Comparison of ENCODE assay signal across 15 mouse cellular contexts in the genomic region with DNA sequence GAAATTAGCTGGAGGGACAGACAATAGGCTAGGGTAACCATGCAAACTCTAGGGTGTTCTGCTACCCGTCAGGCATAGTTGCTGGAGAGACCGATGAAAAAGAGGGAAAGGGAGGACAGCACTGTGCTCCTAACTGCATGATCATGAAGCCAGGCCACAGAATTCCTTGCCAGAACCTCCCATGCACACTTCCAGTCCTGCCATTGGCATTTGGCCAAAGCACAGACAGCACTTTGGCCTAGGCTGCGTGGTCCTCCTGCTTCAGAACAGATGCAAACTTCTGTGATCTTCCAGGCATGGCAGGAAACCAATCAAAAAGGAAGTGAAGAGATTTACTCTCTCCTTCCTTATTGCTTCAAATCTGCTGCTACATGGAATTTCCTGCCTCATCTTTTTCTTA. TPM values are rescaled to one million over a fixed set of nuclear protein-coding genes. Genes with fewer than 3 reads are reported as not detected.
A peak's percentile ranks its signal among the peaks of the same experiment; 100 is the strongest.
DNase-seq lines count a peak whose midpoint lies in the region; ATAC-seq and TF ChIP-seq lines count a peak whose summit lies in the region.
"Had no signal": no experiment of that assay in that cellular context is flagged by ENCODE, and none has a peak within 500 bp of the region (broad histone marks: within the 10 kb centered on the region; RNA-seq: fewer than 3 reads in every experiment).

No protein-coding gene starts in this region.

- H3K27ac ChIP-seq in forebrain, embryonic 14.5 days (ENCODE audit: low read depth, low read length): no peak overlapping the region
- no peak overlapping the region for H3K27ac ChIP-seq in forebrain, embryonic 11.5 days (ENCODE audit: low read depth, low read length)
- H3K27ac ChIP-seq in lung, embryonic 16.5 days (ENCODE audit: low read length): no peak overlapping the region
- H3K27ac ChIP-seq in heart, embryonic 14.5 days (replicated peaks in 1 of 2; ENCODE audit: control insufficient read depth in 1 of 2, insufficient read depth in 1 of 2, low read depth in 2 of 2, low read length in 2 of 2): no peak overlapping the region
- H3K27ac ChIP-seq: neural tube, embryonic 13.5 days had no signal

- ATAC-seq in forebrain, embryonic 14.5 days: no peak
- no peak for ATAC-seq in forebrain, embryonic 11.5 days (replicated peaks; ENCODE audit: low FRiP score)
- ATAC-seq in lung, embryonic 16.5 days (ENCODE audit: low read depth): peak; percentile 38; the same call in 1 of the 2 replicates
- ATAC-seq in heart, embryonic 14.5 days (ENCODE audit: insufficient number of reproducible peaks, insufficient read depth, low FRiP score, low read depth): peak; percentile 31; the same call in 1 of the 2 replicates

- peak; percentile 3 for DNase-seq in forebrain, embryonic 14.5 days (ENCODE audit: low spot score)
- no peak for DNase-seq in forebrain, embryonic 11.5 days (ENCODE audit: low spot score)
- no peak for DNase-seq in lung, adult 2 months
- DNase-seq in lung, postnatal 14 days: peak; percentile 1
- DNase-seq in frontal cortex, postnatal 10 days (ENCODE audit: low spot score in 2 of 2): no peak
- no peak for DNase-seq in layer of hippocampus, postnatal 25 days (ENCODE audit: extremely low spot score in 1 of 2, low spot score in 1 of 2)
- DNase-seq: adrenal gland, postnatal 14 days; B cell, adult 2 months; cerebellum, adult 8-10 months; gastrocnemius, postnatal 36 days had no signal

- no peaks in the 10 kb centered on the region for H3K36me3 ChIP-seq in forebrain, embryonic 14.5 days (ENCODE audit: control insufficient read depth, insufficient read depth, low read length)
- no peaks in the 10 kb centered on the region for H3K36me3 ChIP-seq in forebrain, embryonic 11.5 days (ENCODE audit: control insufficient read depth, insufficient read depth, low read length)
- no peaks in the 10 kb centered on the region for H3K36me3 ChIP-seq in lung, embryonic 16.5 days (ENCODE audit: control insufficient read depth, insufficient read depth, low read length)
- H3K36me3 ChIP-seq in heart, embryonic 14.5 days (ENCODE audit: control insufficient read depth, insufficient read depth, low read length): no peaks in the 10 kb centered on the region
- H3K36me3 ChIP-seq: neural tube, embryonic 13.5 days had no signal

- H3K4me2 ChIP-seq in forebrain, embryonic 14.5 days (ENCODE audit: low read length): no peak overlapping the region
- H3K4me2 ChIP-seq in forebrain, embryonic 11.5 days (ENCODE audit: low read depth, low read length, severe bottlenecking): no peak overlapping the region
- H3K4me2 ChIP-seq in lung, embryonic 16.5 days (ENCODE audit: low read depth, low read length): no peak overlapping the region
- no peak overlapping the region for H3K4me2 ChIP-seq in heart, embryonic 14.5 days (ENCODE audit: low read length)
- H3K4me2 ChIP-seq: neural tube, embryonic 13.5 days had no signal

- no peaks in the 10 kb centered on the region for H3K27me3 ChIP-seq in forebrain, embryonic 14.5 days (replicated peaks; ENCODE audit: control insufficient read depth, insufficient read depth, low read length)
- H3K27me3 ChIP-seq in forebrain, embryonic 11.5 days (ENCODE audit: control insufficient read depth, insufficient read depth, low read length): no peaks in the 10 kb centered on the region
- no peaks in the 10 kb centered on the region for H3K27me3 ChIP-seq in lung, embryonic 16.5 days (ENCODE audit: control insufficient read depth, insufficient read depth, low read depth, low read length)
- H3K27me3 ChIP-seq in heart, embryonic 14.5 days (ENCODE audit: control insufficient read depth, insufficient read depth, low read length): no peaks in the 10 kb centered on the region
- H3K27me3 ChIP-seq: neural tube, embryonic 13.5 days had no signal

- no peak overlapping the region for H3K9ac ChIP-seq in forebrain, embryonic 14.5 days (ENCODE audit: low read length)
- H3K9ac ChIP-seq in forebrain, embryonic 11.5 days (ENCODE audit: low read length): no peak overlapping the region
- no peak overlapping the region for H3K9ac ChIP-seq in lung, embryonic 16.5 days (ENCODE audit: low read length)
- H3K9ac ChIP-seq in heart, embryonic 14.5 days (ENCODE audit: low read length): no peak overlapping the region
- H3K9ac ChIP-seq: neural tube, embryonic 13.5 days had no signal

- no peak overlapping the region for H3K4me3 ChIP-seq in forebrain, embryonic 14.5 days (ENCODE audit: low read depth, low read length)
- no peak overlapping the region for H3K4me3 ChIP-seq in forebrain, embryonic 11.5 days (ENCODE audit: low read depth, low read length)
- H3K4me3 ChIP-seq in lung, embryonic 16.5 days (ENCODE audit: low read length): no peak overlapping the region
- no peak overlapping the region for H3K4me3 ChIP-seq in lung, adult 2 months (replicated peaks; ENCODE audit: extremely low read depth, low read depth, low read length)
- H3K4me3 ChIP-seq in heart, embryonic 14.5 days (ENCODE audit: control insufficient read depth in 1 of 2, insufficient read depth in 1 of 2, low read depth in 1 of 2, low read length in 2 of 2): no peak overlapping the region
- H3K4me3 ChIP-seq: neural tube, embryonic 13.5 days had no signal

- TF ChIP-seq CTCF in lung, adult 2 months (IDR thresholded peaks at IDR 0.05; ENCODE audit: insufficient read depth, low read length): no peak

- no peaks in the 10 kb centered on the region for H3K4me1 ChIP-seq in forebrain, embryonic 14.5 days (ENCODE audit: control insufficient read depth, insufficient read depth, low read length)
- H3K4me1 ChIP-seq in forebrain, embryonic 11.5 days (replicated peaks; ENCODE audit: control insufficient read depth, insufficient read depth, low read length): no peaks in the 10 kb centered on the region
- no peaks in the 10 kb centered on the region for H3K4me1 ChIP-seq in lung, embryonic 16.5 days (replicated peaks; ENCODE audit: control insufficient read depth, insufficient read depth, low read length)
- no peaks in the 10 kb centered on the region for H3K4me1 ChIP-seq in lung, adult 2 months (ENCODE audit: control insufficient read depth, insufficient read depth, low read length)
- H3K4me1 ChIP-seq in heart, embryonic 14.5 days (ENCODE audit: control insufficient read depth in 2 of 2, insufficient read depth in 2 of 2, low read length in 2 of 2): peaks cover 0 to 3% of the 10 kb centered on the region in 2 experiments; a peak in 1 of 4 replicates
- H3K4me1 ChIP-seq: neural tube, embryonic 13.5 days had no signal

- no peaks in the 10 kb centered on the region for H3K9me3 ChIP-seq in forebrain, embryonic 14.5 days (replicated peaks; ENCODE audit: control insufficient read depth, low read length)
- no peaks in the 10 kb centered on the region for H3K9me3 ChIP-seq in forebrain, embryonic 11.5 days (ENCODE audit: control insufficient read depth, low read length)
- H3K9me3 ChIP-seq in lung, embryonic 16.5 days (ENCODE audit: control insufficient read depth, low read length): no peaks in the 10 kb centered on the region
- no peaks in the 10 kb centered on the region for H3K9me3 ChIP-seq in heart, embryonic 14.5 days (ENCODE audit: control insufficient read depth, low read length)
- H3K9me3 ChIP-seq: neural tube, embryonic 13.5 days had no signal

- 70% methylated on average over 3 of the region's 3 CpGs for WGBS in forebrain, embryonic 14.5 days
- 84% methylated on average over 3 of the region's 3 CpGs for WGBS in forebrain, embryonic 11.5 days
- 36% methylated on average over 3 of the region's 3 CpGs for WGBS in lung, embryonic 16.5 days
- 40% methylated on average over 3 of the region's 3 CpGs for WGBS in lung, adult 2 months
- 35% methylated on average over 3 of the region's 3 CpGs for WGBS in heart, embryonic 14.5 days

- TF ChIP-seq POLR2A in lung, adult 2 months (IDR thresholded peaks at IDR 0.05; ENCODE audit: borderline replicate concordance, extremely low read depth, low read depth, low read length): no peak

RNA-seq across cellular contexts. Expression of a gene that starts 2.0 kb away (rescaled TPM):
- polyA plus RNA-seq in forebrain, embryonic 14.5 days (2014; fragmentation: Nextera tagmentation; extraction: Ambion mirVana): not detected in 2 replicates
- polyA plus RNA-seq in forebrain, embryonic 11.5 days (2014; fragmentation: Nextera tagmentation; extraction: Ambion mirVana): not detected in 2 replicates
- not detected in 2 replicates for polyA plus RNA-seq in lung, embryonic 16.5 days (2015; fragmentation: Nextera tagmentation; extraction: Ambion mirVana)
- polyA plus RNA-seq in lung, adult 2 months (2012; rRNA removed): not detected in 2 replicates
- polyA plus RNA-seq in heart, embryonic 14.5 days (2014; fragmentation: Nextera tagmentation; extraction: Ambion mirVana): not detected in 2 replicates
- not detected for total RNA-seq in layer of hippocampus, postnatal 25 days (2021)
- total RNA-seq: adrenal gland, postnatal 14 days; gastrocnemius, postnatal 36 days; left cerebral cortex, postnatal 10 days; megakaryocyte-erythroid progenitor cell, adult 5-6 weeks had no signal
- polyA plus RNA-seq: neural tube, embryonic 13.5 days had no signal

RNA-seq across cellular contexts. Expression of a gene that starts 2.2 kb away (rescaled TPM):
- polyA plus RNA-seq in forebrain, embryonic 14.5 days (2014; fragmentation: Nextera tagmentation; extraction: Ambion mirVana): not detected in 2 replicates
- not detected in 2 replicates for polyA plus RNA-seq in forebrain, embryonic 11.5 days (2014; fragmentation: Nextera tagmentation; extraction: Ambion mirVana)
- not detected in 2 replicates for polyA plus RNA-seq in lung, embryonic 16.5 days (2015; fragmentation: Nextera tagmentation; extraction: Ambion mirVana)
- not detected in 2 replicates for polyA plus RNA-seq in lung, adult 2 months (2012; rRNA removed)
- not detected in 2 replicates for polyA plus RNA-seq in heart, embryonic 14.5 days (2014; fragmentation: Nextera tagmentation; extraction: Ambion mirVana)
- not detected for total RNA-seq in layer of hippocampus, postnatal 25 days (2021)
- total RNA-seq: adrenal gland, postnatal 14 days; gastrocnemius, postnatal 36 days; left cerebral cortex, postnatal 10 days; megakaryocyte-erythroid progenitor cell, adult 5-6 weeks had no signal
- polyA plus RNA-seq: neural tube, embryonic 13.5 days had no signal

RNA-seq across cellular contexts. Expression of a gene that starts 21.8 kb away (rescaled TPM):
- polyA plus RNA-seq in forebrain, embryonic 14.5 days (2014; fragmentation: Nextera tagmentation; extraction: Ambion mirVana): not detected in 2 replicates
- not detected in 2 replicates for polyA plus RNA-seq in forebrain, embryonic 11.5 days (2014; fragmentation: Nextera tagmentation; extraction: Ambion mirVana)
- polyA plus RNA-seq in lung, embryonic 16.5 days (2015; fragmentation: Nextera tagmentation; extraction: Ambion mirVana): not detected in 2 replicates
- polyA plus RNA-seq in lung, adult 2 months (2012; rRNA removed): not detected in 2 replicates
- polyA plus RNA-seq in heart, embryonic 14.5 days (2014; fragmentation: Nextera tagmentation; extraction: Ambion mirVana): not detected in 2 replicates
- not detected for total RNA-seq in layer of hippocampus, postnatal 25 days (2021)
- total RNA-seq: adrenal gland, postnatal 14 days; gastrocnemius, postnatal 36 days; left cerebral cortex, postnatal 10 days; megakaryocyte-erythroid progenitor cell, adult 5-6 weeks had no signal
- polyA plus RNA-seq: neural tube, embryonic 13.5 days had no signal

RNA-seq across cellular contexts. Expression of a gene that starts 37.1 kb away (rescaled TPM):
- not detected in 2 replicates for polyA plus RNA-seq in forebrain, embryonic 14.5 days (2014; fragmentation: Nextera tagmentation; extraction: Ambion mirVana)
- polyA plus RNA-seq in forebrain, embryonic 11.5 days (2014; fragmentation: Nextera tagmentation; extraction: Ambion mirVana): not detected in 2 replicates
- polyA plus RNA-seq in lung, embryonic 16.5 days (2015; fragmentation: Nextera tagmentation; extraction: Ambion mirVana): not detected in 2 replicates
- not detected in 2 replicates for polyA plus RNA-seq in lung, adult 2 months (2012; rRNA removed)
- not detected in 2 replicates for polyA plus RNA-seq in heart, embryonic 14.5 days (2014; fragmentation: Nextera tagmentation; extraction: Ambion mirVana)
- not detected for total RNA-seq in layer of hippocampus, postnatal 25 days (2021)
- total RNA-seq: adrenal gland, postnatal 14 days; gastrocnemius, postnatal 36 days; left cerebral cortex, postnatal 10 days; megakaryocyte-erythroid progenitor cell, adult 5-6 weeks had no signal
- polyA plus RNA-seq: neural tube, embryonic 13.5 days had no signal

RNA-seq across cellular contexts. Expression of a gene that starts 42.0 kb away (rescaled TPM):
- polyA plus RNA-seq in forebrain, embryonic 14.5 days (2014; fragmentation: Nextera tagmentation; extraction: Ambion mirVana): not detected in 2 replicates
- polyA plus RNA-seq in forebrain, embryonic 11.5 days (2014; fragmentation: Nextera tagmentation; extraction: Ambion mirVana): not detected in 2 replicates
- polyA plus RNA-seq in lung, embryonic 16.5 days (2015; fragmentation: Nextera tagmentation; extraction: Ambion mirVana): not detected in 2 replicates
- not detected in 2 replicates for polyA plus RNA-seq in lung, adult 2 months (2012; rRNA removed)
- not detected in 2 replicates for polyA plus RNA-seq in heart, embryonic 14.5 days (2014; fragmentation: Nextera tagmentation; extraction: Ambion mirVana)
- not detected for total RNA-seq in layer of hippocampus, postnatal 25 days (2021)
- total RNA-seq: adrenal gland, postnatal 14 days; gastrocnemius, postnatal 36 days; left cerebral cortex, postnatal 10 days; megakaryocyte-erythroid progenitor cell, adult 5-6 weeks had no signal
- polyA plus RNA-seq: neural tube, embryonic 13.5 days had no signal

Comparison
In these comparisons a context has a peak if more than half of its experiments do, and no peak if none do; other contexts are left out.
1. DNase-seq: peak in forebrain, embryonic 14.5 days (single experiment) and lung, postnatal 14 days (single experiment); none in forebrain, embryonic 11.5 days (single experiment), lung, adult 2 months (single experiment), frontal cortex, postnatal 10 days (0 of 2) and layer of hippocampus, postnatal 25 days (0 of 2).
2. ATAC-seq: peak in lung, embryonic 16.5 days (single experiment) and heart, embryonic 14.5 days (single experiment); none in forebrain, embryonic 14.5 days (single experiment) and forebrain, embryonic 11.5 days (single experiment).